Mouse (Mus musculus): ENCODE data around the gene Scarb1. TPM values are rescaled to one million over a fixed set of nuclear protein-coding genes. Genes with fewer than 3 reads are reported as not detected.

Scarb1 gene
- polyA plus RNA-seq, 1 experiment, result 59.6 TPM

GRCm38 (mm10) chr5:125325285-125325684 lies 15.6 kb downstream of the Scarb1 start:
- no peaks in the 10 kb centered on the region for H3K9me3 ChIP-seq (replicated peaks; ENCODE audit: control insufficient read depth, insufficient read depth, low read length, poor library complexity, severe bottlenecking)
- TF ChIP-seq CTCF (IDR thresholded peaks at IDR 0.05; ENCODE audit: low read depth, low read length), result no peak
- no peak for TF ChIP-seq EP300 (IDR thresholded peaks at IDR 0.05; ENCODE audit: insufficient read depth, low read depth, low read length)
- TF ChIP-seq POLR2A (IDR thresholded peaks at IDR 0.05; ENCODE audit: insufficient read depth, low read length), result no peak
- H3K27ac ChIP-seq (ENCODE audit: insufficient read depth, low read length), result no peak overlapping the region

GRCm38 (mm10) chr5:125323939-125324480 lies 16.9 kb downstream of the Scarb1 start:
- TF ChIP-seq CTCF (IDR thresholded peaks at IDR 0.05; ENCODE audit: low read depth, low read length) (no peak), EP300 (IDR thresholded peaks at IDR 0.05; ENCODE audit: insufficient read depth, low read depth, low read length) (no peak), POLR2A (IDR thresholded peaks at IDR 0.05; ENCODE audit: insufficient read depth, low read length) (no peak)
- no peaks in the 10 kb centered on the region for H3K36me3 ChIP-seq (ENCODE audit: control insufficient read depth, insufficient read depth, low read length, poor library complexity, severe bottlenecking)
- no peak overlapping the region for H3K4me3 ChIP-seq (ENCODE audit: low read depth, low read length)
- no peak overlapping the region for H3K9ac ChIP-seq (ENCODE audit: low read depth, poor library complexity, severe bottlenecking)
- no peaks in the 10 kb centered on the region for H3K27me3 ChIP-seq (ENCODE audit: control insufficient read depth, insufficient read depth, low read length, poor library complexity, severe bottlenecking)
- peaks cover 2% of the 10 kb centered on the region for H3K4me1 ChIP-seq (ENCODE audit: control insufficient read depth, insufficient read depth, low read length)
- no peaks in the 10 kb centered on the region for H3K9me3 ChIP-seq (replicated peaks; ENCODE audit: control insufficient read depth, insufficient read depth, low read length, poor library complexity, severe bottlenecking)
- no peak overlapping the region for H3K27ac ChIP-seq (ENCODE audit: insufficient read depth, low read length)

More at GRCm38 (mm10) chr5:125325285-125325684, 15.6 kb downstream of the Scarb1 start:
- no peaks in the 10 kb centered on the region for H3K36me3 ChIP-seq (ENCODE audit: control insufficient read depth, insufficient read depth, low read length, poor library complexity, severe bottlenecking)
- no peak overlapping the region for H3K4me3 ChIP-seq (ENCODE audit: low read depth, low read length)
- H3K27me3 ChIP-seq (ENCODE audit: control insufficient read depth, insufficient read depth, low read length, poor library complexity, severe bottlenecking), result no peaks in the 10 kb centered on the region
- H3K9ac ChIP-seq (ENCODE audit: low read depth, poor library complexity, severe bottlenecking), result no peak overlapping the region
- H3K4me1 ChIP-seq (ENCODE audit: control insufficient read depth, insufficient read depth, low read length), result peaks cover 2% of the 10 kb centered on the region

DNA sequence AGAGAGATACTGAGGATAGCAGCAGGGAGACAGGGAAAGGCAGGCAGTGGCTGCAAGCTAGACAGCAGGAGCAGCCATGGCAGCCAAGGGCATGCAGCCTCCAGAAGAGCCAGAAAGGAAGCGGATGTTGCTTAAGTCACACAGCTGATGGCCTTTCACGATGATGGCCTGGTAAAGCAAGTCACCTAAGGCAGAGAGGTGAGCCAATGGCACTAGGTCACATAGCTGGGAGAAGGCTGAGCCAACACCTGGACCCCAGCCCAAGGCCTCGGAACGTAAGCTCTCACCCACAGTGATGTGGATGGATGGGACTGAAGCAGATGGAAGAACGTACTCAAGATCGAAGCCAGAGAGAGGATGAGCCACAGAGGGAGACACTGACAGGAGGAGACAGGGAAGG lies 17.8 kb downstream of the Scarb1 start:
- Histone ChIP-seq H3K4me1 (ENCODE audit: control insufficient read depth, insufficient read depth, low read length) (peaks cover 2% of the 10 kb centered on the region), H3K36me3 (ENCODE audit: control insufficient read depth, insufficient read depth, low read length, poor library complexity, severe bottlenecking) (no peaks in the 10 kb centered on the region), H3K27ac (ENCODE audit: insufficient read depth, low read length) (no peak overlapping the region), H3K9ac (ENCODE audit: low read depth, poor library complexity, severe bottlenecking) (no peak overlapping the region), H3K4me3 (ENCODE audit: low read depth, low read length) (no peak overlapping the region), H3K27me3 (ENCODE audit: control insufficient read depth, insufficient read depth, low read length, poor library complexity, severe bottlenecking) (no peaks in the 10 kb centered on the region), H3K9me3 (replicated peaks; ENCODE audit: control insufficient read depth, insufficient read depth, low read length, poor library complexity, severe bottlenecking) (no peaks in the 10 kb centered on the region)
- TF ChIP-seq POLR2A (IDR thresholded peaks at IDR 0.05; ENCODE audit: insufficient read depth, low read length) (no peak), EP300 (IDR thresholded peaks at IDR 0.05; ENCODE audit: insufficient read depth, low read depth, low read length) (no peak), CTCF (IDR thresholded peaks at IDR 0.05; ENCODE audit: low read depth, low read length) (no peak)

- Histone ChIP-seq H3K36me3 (ENCODE audit: control insufficient read depth, insufficient read depth, low read length, poor library complexity, severe bottlenecking) (no peaks in the 10 kb centered on the region), H3K4me1 (ENCODE audit: control insufficient read depth, insufficient read depth, low read length) (peaks cover 2% of the 10 kb centered on the region), H3K4me3 (ENCODE audit: low read depth, low read length) (no peak overlapping the region), H3K27ac (ENCODE audit: insufficient read depth, low read length) (no peak overlapping the region), H3K9ac (ENCODE audit: low read depth, poor library complexity, severe bottlenecking) (no peak overlapping the region), H3K27me3 (ENCODE audit: control insufficient read depth, insufficient read depth, low read length, poor library complexity, severe bottlenecking) (no peaks in the 10 kb centered on the region), H3K9me3 (replicated peaks; ENCODE audit: control insufficient read depth, insufficient read depth, low read length, poor library complexity, severe bottlenecking) (no peaks in the 10 kb centered on the region)
- TF ChIP-seq EP300 (IDR thresholded peaks at IDR 0.05; ENCODE audit: insufficient read depth, low read depth, low read length) (no peak), CTCF (IDR thresholded peaks at IDR 0.05; ENCODE audit: low read depth, low read length) (no peak), POLR2A (IDR thresholded peaks at IDR 0.05; ENCODE audit: insufficient read depth, low read length) (no peak)
Observed at GRCm38 (mm10) chr5:125321836-125322235, 19.1 kb downstream of the Scarb1 start.

DNA sequence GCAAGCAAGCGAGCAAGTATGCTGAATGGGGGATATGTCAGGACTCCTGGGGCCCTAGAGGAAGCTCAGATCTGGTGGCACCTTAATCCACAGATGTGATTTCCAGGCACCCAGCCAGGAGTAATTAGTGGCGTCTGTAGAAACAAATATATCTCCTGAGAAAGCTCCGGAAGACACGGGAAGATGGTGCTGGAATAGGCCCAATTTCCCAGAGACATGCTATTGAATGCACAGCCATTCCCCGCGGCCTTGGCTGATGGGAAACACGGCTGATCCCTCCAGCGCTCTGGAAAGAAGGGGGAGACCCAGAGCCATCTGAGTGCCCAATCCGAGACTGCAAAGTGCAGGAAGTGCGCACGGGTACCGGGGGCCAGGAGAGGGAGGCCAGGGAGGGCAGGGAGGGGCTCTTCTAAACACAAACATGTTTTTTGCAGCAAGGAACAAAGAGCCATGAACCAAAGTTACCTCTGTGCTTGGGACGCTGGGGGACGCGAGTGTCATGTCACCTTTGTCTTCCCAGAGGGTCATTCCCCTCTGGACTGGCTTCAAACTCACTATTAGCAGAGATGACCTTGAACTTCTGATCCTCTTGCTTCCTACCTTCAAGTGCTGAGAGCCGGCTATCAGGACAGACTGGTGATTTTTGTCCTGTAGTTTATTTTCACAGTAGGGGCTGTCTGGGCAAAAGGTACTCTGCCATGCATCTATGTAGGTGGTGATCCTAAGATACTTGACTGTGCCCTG lies 21.7 kb downstream of the Scarb1 start:
- TF ChIP-seq EP300 (IDR thresholded peaks at IDR 0.05; ENCODE audit: insufficient read depth, low read depth, low read length) (no peak), POLR2A (IDR thresholded peaks at IDR 0.05; ENCODE audit: insufficient read depth, low read length) (no peak), CTCF (IDR thresholded peaks at IDR 0.05; ENCODE audit: low read depth, low read length) (no peak)
- Histone ChIP-seq H3K27me3 (ENCODE audit: control insufficient read depth, insufficient read depth, low read length, poor library complexity, severe bottlenecking) (no peaks in the 10 kb centered on the region), H3K27ac (ENCODE audit: insufficient read depth, low read length) (no peak overlapping the region), H3K4me3 (ENCODE audit: low read depth, low read length) (no peak overlapping the region), H3K9ac (ENCODE audit: low read depth, poor library complexity, severe bottlenecking) (no peak overlapping the region), H3K36me3 (ENCODE audit: control insufficient read depth, insufficient read depth, low read length, poor library complexity, severe bottlenecking) (no peaks in the 10 kb centered on the region), H3K9me3 (replicated peaks; ENCODE audit: control insufficient read depth, insufficient read depth, low read length, poor library complexity, severe bottlenecking) (no peaks in the 10 kb centered on the region), H3K4me1 (ENCODE audit: control insufficient read depth, insufficient read depth, low read length) (peaks cover 2% of the 10 kb centered on the region)

GRCm38 (mm10) chr5:125317953-125318352 lies 22.9 kb downstream of the Scarb1 start:
- Histone ChIP-seq H3K9me3 (replicated peaks; ENCODE audit: control insufficient read depth, insufficient read depth, low read length, poor library complexity, severe bottlenecking) (no peaks in the 10 kb centered on the region), H3K4me3 (ENCODE audit: low read depth, low read length) (no peak overlapping the region), H3K9ac (ENCODE audit: low read depth, poor library complexity, severe bottlenecking) (no peak overlapping the region), H3K4me1 (ENCODE audit: control insufficient read depth, insufficient read depth, low read length) (peaks cover 2% of the 10 kb centered on the region), H3K27ac (ENCODE audit: insufficient read depth, low read length) (no peak overlapping the region), H3K27me3 (ENCODE audit: control insufficient read depth, insufficient read depth, low read length, poor library complexity, severe bottlenecking) (no peaks in the 10 kb centered on the region), H3K36me3 (ENCODE audit: control insufficient read depth, insufficient read depth, low read length, poor library complexity, severe bottlenecking) (no peaks in the 10 kb centered on the region)
- TF ChIP-seq CTCF (IDR thresholded peaks at IDR 0.05; ENCODE audit: low read depth, low read length), result no peak
- no peak for TF ChIP-seq EP300 (IDR thresholded peaks at IDR 0.05; ENCODE audit: insufficient read depth, low read depth, low read length)
- TF ChIP-seq POLR2A (IDR thresholded peaks at IDR 0.05; ENCODE audit: insufficient read depth, low read length), result no peak
